Mouse (Mus musculus) testis, adult 2 months (tissue): ENCODE data around the gene Pde4d.

Experiments
- CTCF ChIP-seq: fragments of 200-500 bp; IDR thresholded peaks from 2 replicates; pipeline ENCODE4 v1.5.1; 2012; ENCODE audit warnings: low read depth, mild to moderate bottlenecking, inconsistent platforms, low read length, moderate library complexity; ENCODE audit not compliant: control insufficient read depth, insufficient read depth, insufficient replicate concordance
- POLR2A ChIP-seq: fragments of 200-500 bp; IDR thresholded peaks from 2 replicates; pipeline ENCODE4 v1.6.1; 2012; ENCODE audit warnings: low read depth, mild to moderate bottlenecking, inconsistent platforms, low read length, moderate library complexity; ENCODE audit not compliant: control insufficient read depth

DNA sequence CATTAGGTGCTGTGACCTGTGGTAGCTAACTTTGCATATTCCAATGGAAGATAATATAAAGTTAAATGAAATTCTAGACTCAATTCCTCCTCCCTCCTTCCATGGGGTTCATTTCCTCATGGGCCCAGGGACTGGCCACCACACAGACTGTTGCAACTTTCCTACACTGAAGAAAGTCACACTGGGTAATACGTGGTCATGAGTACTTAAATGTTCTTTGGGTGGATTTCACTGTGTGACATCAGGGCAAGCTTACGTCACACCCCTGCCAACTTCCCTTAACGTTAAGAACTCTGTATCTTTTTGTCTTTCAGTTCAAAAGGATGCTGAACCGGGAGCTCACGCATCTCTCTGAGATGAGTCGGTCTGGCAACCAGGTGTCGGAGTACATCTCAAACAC is 1483.8 kb downstream of the Pde4d start:
- TF ChIP-seq CTCF (no peak), POLR2A (no peak)
